Mouse (Mus musculus): ENCODE data around the gene Ifitm6.
"Not testable (repeated sequence)": the region's sequence is repeated elsewhere in the genome, so short reads cannot be mapped to it uniquely, and the experiment has no call there.

Ifitm6 gene

GRCm38 (mm10) chr7:141010593-141010992, 7.1 kb downstream of the Ifitm6 start, which contains the start of gene Ifitm3:
Gene Ifitm3, minus strand, starts transcription at chr7:141010770.
- no peak for ATAC-seq (ENCODE audit: insufficient number of reproducible peaks, low FRiP score, low TSS enrichment)

- no peak for ATAC-seq (ENCODE audit: insufficient number of reproducible peaks, low FRiP score, low TSS enrichment)
Observed at GRCm38 (mm10) chr7:141009665-141010064, 8.1 kb downstream of the Ifitm6 start.

- ATAC-seq (ENCODE audit: insufficient number of reproducible peaks, low FRiP score, low TSS enrichment), result no peak; the same call in 1 of the 2 replicates
Observed at GRCm38 (mm10) chr7:141008938-141009660, 8.6 kb downstream of the Ifitm6 start.

GRCm38 (mm10) chr7:141008312-141008761, 9.4 kb downstream of the Ifitm6 start:
- ATAC-seq (ENCODE audit: insufficient number of reproducible peaks, low FRiP score, low TSS enrichment), result no peak

- ATAC-seq (ENCODE audit: insufficient number of reproducible peaks, low FRiP score, low TSS enrichment), result no peak
Observed at GRCm38 (mm10) chr7:141006914-141007313, 10.8 kb downstream of the Ifitm6 start.

GRCm38 (mm10) chr7:141006446-141006845, 11.3 kb downstream of the Ifitm6 start:
- no peak for ATAC-seq (ENCODE audit: insufficient number of reproducible peaks, low FRiP score, low TSS enrichment)

GRCm38 (mm10) chr7:141003248-141004010, 14.3 kb downstream of the Ifitm6 start:
- no peak for ATAC-seq (ENCODE audit: insufficient number of reproducible peaks, low FRiP score, low TSS enrichment)

GRCm38 (mm10) chr7:141000881-141001708, 16.6 kb downstream of the Ifitm6 start:
- ATAC-seq (ENCODE audit: insufficient number of reproducible peaks, low FRiP score, low TSS enrichment), result no peak

GRCm38 (mm10) chr7:140998853-140999700, 18.6 kb downstream of the Ifitm6 start:
- no peak for ATAC-seq (ENCODE audit: insufficient number of reproducible peaks, low FRiP score, low TSS enrichment)

- no peak for ATAC-seq (ENCODE audit: insufficient number of reproducible peaks, low FRiP score, low TSS enrichment)
Observed at GRCm38 (mm10) chr7:140997817-140998216, 19.9 kb downstream of the Ifitm6 start.

- ATAC-seq (ENCODE audit: insufficient number of reproducible peaks, low FRiP score, low TSS enrichment), result no peak
Observed at GRCm38 (mm10) chr7:140991117-140991689, 26.5 kb downstream of the Ifitm6 start.

GRCm38 (mm10) chr7:140990622-140991021, 27.1 kb downstream of the Ifitm6 start:
- no peak for ATAC-seq (ENCODE audit: insufficient number of reproducible peaks, low FRiP score, low TSS enrichment)

GRCm38 (mm10) chr7:140990185-140990584, 27.5 kb downstream of the Ifitm6 start:
- ATAC-seq (ENCODE audit: insufficient number of reproducible peaks, low FRiP score, low TSS enrichment), result no peak

- ATAC-seq (ENCODE audit: insufficient number of reproducible peaks, low FRiP score, low TSS enrichment), result no peak
Observed at GRCm38 (mm10) chr7:140989022-140989421, 28.7 kb downstream of the Ifitm6 start.

- ATAC-seq (ENCODE audit: insufficient number of reproducible peaks, low FRiP score, low TSS enrichment), result no peak
Observed at GRCm38 (mm10) chr7:140987182-140988138, 30.3 kb downstream of the Ifitm6 start.

GRCm38 (mm10) chr7:140982971-140983370, 34.8 kb downstream of the Ifitm6 start:
- no peak for ATAC-seq (ENCODE audit: insufficient number of reproducible peaks, low FRiP score, low TSS enrichment)

GRCm38 (mm10) chr7:140981704-140982103, 36.0 kb downstream of the Ifitm6 start:
- no peak for ATAC-seq (ENCODE audit: insufficient number of reproducible peaks, low FRiP score, low TSS enrichment)

- ATAC-seq (ENCODE audit: insufficient number of reproducible peaks, low FRiP score, low TSS enrichment), result not testable (repeated sequence)
Observed at GRCm38 (mm10) chr7:140976720-140977119, 41.0 kb downstream of the Ifitm6 start.

All from cerebellum, adult (tissue).